Mouse (Mus musculus): Measurements from ENCODE around the gene Frs3.
A peak's percentile ranks its signal among the peaks of the same experiment; 100 is the strongest.
"Not testable (repeated sequence)": the region's sequence is repeated elsewhere in the genome, so short reads cannot be mapped to it uniquely, and the experiment has no call there.

The Frs3 gene

DNA sequence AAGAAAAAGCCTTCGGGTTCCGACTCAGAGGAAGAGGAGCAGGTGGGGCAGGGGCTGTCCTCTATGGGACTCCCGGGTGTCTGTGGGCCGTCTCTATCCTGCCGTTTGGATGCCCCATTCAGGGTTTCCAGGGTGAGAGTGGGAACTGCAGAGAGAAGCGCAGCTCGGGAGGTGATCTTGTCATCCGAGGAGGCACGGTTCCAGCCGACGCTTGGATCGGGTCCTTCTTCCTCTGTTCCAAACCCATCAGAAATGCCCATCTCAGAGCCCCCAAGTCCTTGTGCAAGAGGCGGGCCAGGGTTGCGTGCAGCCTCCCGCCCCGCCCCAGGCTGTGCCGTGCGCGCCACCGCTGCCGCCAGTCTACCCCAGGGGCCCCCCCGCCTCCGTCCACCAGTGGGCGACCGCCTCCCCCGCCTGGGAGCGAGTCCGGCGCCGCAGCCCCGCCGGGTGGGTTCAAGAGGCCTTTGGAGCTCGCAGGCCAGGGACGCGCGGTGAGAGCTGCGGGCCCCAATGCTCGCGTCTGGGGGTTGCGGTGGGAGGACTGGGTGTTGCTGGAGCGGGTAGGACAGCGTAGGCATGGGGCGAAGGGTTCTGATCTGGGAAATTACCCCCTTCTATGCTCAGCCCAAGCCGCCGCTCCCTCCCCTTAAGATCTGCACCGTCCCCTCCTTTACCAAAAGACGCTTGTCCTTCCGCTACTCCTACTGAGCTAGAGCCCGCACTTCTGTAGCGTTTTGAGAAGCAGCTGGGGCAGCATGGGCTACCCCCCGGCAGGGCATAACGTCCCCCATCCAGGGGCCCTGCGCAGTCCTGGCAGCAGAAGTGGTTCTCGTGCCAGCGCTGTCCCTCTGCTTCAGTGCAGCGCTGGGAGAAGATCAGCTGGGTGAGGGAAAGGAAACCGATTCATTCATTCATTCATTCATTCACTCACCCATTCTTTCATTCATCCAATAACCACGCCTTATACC, at the start of gene Frs3:
Gene Frs3, plus strand, starts transcription at position 423 of the 968 bp plus-strand sequence.
- DNase-seq (ENCODE audit: low read depth), result peak; percentile 46

- no peak for DNase-seq (ENCODE audit: low read depth)
These were observed 45.8 kb upstream of the Frs3 start for GRCm38 (mm10) chr17:47642992-47643391.

GRCm38 (mm10) chr17:47646683-47647082, 42.1 kb upstream of the Frs3 start:
- peak; percentile 84 for DNase-seq (ENCODE audit: low read depth)

- no peak for DNase-seq (ENCODE audit: low read depth)
These were observed 39.9 kb upstream of the Frs3 start for GRCm38 (mm10) chr17:47648966-47649365.

DNA sequence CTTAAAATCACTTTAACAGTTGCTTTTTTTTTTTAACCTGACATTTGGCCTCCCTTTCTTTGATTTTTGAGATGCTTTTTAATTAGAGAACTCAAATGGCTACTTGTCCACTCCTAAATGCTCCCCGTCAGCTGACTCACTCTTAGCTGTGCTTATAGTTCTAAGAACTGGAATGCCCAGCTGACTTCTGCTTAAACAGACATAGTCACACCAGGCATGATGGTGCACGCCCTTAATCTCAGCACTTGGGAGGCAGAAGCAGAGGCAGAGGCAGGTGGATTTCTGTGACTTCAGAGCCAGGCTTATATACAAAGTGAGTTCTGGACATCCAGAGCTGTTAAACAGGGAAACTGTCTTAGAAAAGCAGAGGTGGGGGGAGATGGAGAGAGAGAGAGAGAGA, 36.9 kb upstream of the Frs3 start:
- no peak for DNase-seq (ENCODE audit: low read depth)

- not testable (repeated sequence) for DNase-seq (ENCODE audit: low read depth)
These were observed 34.5 kb upstream of the Frs3 start for GRCm38 (mm10) chr17:47654346-47654745.

- DNase-seq (ENCODE audit: low read depth), result no peak
These were observed 33.1 kb upstream of the Frs3 start for GRCm38 (mm10) chr17:47655697-47656096.

- DNase-seq (ENCODE audit: low read depth), result no peak
These were observed 30.9 kb upstream of the Frs3 start for GRCm38 (mm10) chr17:47657901-47658300.

- DNase-seq (ENCODE audit: low read depth), result no peak
These were observed 30.0 kb upstream of the Frs3 start for GRCm38 (mm10) chr17:47658741-47659243.

- no peak for DNase-seq (ENCODE audit: low read depth)
These were observed 25.7 kb upstream of the Frs3 start for GRCm38 (mm10) chr17:47663009-47663713.

GRCm38 (mm10) chr17:47664474-47664873, 24.4 kb upstream of the Frs3 start:
- DNase-seq (ENCODE audit: low read depth), result no peak

DNA sequence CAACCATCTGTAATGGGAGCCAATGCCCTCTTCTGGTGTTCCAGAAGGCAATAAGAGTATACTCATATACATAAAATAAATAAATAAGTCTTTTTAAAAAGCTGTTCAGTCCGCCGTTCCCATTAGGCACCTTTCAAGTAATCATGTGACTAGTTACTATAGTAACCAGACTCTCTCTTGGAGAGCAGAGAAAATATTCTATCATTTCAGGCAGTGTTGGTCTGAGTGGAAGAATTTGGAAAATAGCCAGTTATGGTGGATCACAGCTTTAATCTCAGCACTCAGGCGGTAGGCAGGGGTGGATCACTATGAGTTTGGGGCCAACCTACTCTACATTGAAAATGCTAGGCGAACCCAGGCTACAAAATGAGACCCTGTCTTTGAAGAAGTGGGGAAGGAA, 19.7 kb upstream of the Frs3 start:
- no peak for DNase-seq (ENCODE audit: low read depth)

DNA sequence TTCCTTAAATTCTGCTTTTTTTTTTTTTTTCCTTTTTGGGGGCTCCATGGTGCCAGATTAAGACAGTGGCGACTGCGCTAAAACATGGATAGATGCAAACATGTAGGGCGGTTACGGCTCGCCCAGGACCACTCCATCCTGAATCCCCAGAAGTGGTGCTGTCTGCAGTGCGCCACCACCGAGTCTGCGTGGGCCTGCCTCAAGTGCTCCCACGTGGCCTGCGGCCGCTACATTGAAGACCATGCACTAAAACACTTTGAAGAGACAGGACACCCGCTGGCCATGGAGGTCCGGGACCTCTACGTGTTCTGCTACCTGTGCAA, 16.9 kb upstream of the Frs3 start:
- DNase-seq (ENCODE audit: low read depth), result no peak

DNA sequence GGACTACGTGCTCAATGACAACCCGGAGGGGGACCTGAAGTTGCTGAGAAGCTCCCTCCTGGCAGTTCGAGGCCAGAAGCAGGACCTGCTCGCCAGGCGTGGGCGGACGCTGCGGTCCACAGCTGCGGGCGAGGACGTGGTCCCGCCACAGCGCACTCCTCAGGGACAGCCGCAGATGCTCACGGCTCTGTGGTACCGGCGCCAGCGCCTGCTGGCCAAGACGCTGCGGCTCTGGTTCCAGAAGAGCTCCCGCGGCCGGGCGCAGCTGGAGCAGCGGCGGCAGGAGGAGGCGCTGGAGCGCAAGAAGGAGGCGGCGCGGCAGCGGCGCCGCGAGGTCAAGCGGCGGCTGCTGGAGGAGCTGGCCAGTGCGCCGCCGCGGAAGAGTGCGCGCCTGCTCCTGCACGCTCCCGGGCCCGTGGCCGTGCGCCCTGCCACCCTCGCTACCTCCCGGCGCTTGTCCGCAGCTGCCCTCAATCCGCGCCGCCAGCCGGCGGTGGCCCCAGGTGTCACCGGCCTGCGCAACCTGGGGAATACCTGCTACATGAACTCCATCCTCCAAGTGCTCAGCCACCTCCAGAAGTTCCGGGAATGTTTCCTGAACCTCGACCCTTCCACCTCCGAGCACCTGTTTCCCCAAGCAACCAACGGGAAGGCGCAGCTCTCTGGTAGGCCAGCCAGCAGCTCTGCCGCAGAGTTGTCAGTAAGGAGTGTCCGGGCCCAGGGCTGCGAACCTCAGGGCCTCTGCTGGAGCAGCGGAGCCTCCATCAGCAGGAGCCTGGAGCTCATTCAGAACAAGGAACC, 16.3 kb upstream of the Frs3 start:
- no peak for DNase-seq (ENCODE audit: low read depth)

DNA sequence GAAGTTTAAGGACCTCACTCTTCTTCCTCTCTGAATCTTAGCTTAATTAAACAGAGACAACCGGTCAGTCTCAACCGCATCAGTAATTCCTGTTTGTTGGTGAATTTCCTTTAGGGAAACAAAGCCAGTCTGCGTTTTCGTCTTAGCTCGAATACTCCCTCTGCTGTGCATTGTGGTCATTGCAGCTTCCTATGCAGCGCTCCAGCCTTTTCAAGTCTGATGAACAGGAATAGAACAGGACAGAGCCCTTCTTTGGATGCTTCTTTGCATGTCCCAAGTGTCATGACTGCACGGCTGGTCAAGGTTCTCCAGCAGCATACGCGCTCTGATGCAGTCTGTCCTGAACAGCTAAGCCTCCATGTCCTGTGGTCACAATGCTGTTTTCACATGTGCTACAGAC, 12.2 kb upstream of the Frs3 start:
- DNase-seq (ENCODE audit: low read depth), result peak; percentile 65

DNA sequence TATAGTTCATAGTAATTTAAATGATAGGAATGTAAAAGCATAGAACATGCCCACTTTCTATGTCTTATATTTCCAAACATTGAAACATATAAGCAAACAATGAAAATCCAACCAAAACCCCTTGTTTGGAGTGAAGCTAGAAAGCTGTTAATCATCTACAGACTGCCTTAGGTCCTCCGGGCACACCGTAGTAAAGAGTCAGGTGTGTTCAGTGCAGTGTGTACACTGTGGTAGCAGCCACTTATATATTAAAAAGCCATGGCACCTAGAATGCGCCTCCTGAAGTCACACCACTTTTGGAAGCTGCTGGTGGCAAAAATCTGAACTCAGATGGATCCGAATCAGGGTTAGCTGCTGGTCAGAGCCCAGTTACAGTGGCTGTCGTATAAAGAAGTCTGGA, 10.6 kb upstream of the Frs3 start:
- no peak for DNase-seq (ENCODE audit: low read depth)

DNA sequence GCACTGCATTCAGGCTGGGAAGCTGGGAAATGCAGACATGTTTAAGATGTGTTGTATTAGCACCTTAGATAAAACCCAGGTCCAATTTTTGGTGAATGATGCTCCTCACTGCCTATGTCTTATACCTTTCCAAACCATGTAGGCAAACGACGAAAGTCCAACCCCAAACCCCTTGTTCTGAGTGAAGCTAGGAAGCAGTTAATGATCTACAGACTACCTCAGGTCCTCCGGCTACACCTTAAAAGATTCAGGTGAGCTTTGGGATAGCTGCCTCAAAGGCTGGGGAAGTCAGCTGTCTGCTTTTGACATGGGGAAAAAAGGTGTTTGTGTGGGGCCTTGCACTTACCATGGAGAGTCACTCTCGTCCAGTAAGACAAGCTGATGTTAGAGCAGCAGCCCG, 10.1 kb upstream of the Frs3 start:
- no peak for DNase-seq (ENCODE audit: low read depth)

DNA sequence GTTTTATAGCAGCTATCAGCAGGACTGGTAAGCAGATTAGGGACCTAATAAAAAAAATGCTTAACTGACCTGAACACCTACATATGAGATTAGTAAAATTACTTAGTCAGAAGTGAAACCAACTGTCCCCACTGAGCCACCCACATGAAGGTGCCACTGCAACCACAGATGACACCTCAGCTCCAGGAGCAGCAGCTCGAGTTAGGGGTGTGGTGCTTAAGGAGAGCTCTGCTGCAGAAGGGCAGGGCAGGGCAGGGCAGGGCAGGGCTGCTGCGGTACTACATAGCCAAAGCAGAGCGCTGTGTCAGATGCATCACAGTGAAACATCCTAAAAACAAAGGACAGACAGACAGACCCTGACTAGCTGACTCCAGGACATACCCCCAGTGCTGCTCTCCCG, 6.0 kb upstream of the Frs3 start:
- no peak for DNase-seq (ENCODE audit: low read depth)

- peak; percentile 96 for DNase-seq (ENCODE audit: low read depth)
These were observed 1.2 kb upstream of the Frs3 start for GRCm38 (mm10) chr17:47687409-47688343.

GRCm38 (mm10) chr17:47688344-47688607, 554 bp upstream of the Frs3 start, which contains the start of gene Tomm6:
Gene Tomm6 (minus strand): TSS chr17:47688386.
- DNase-seq (ENCODE audit: low read depth), result no peak

- DNase-seq (ENCODE audit: low read depth), result no peak
These were observed 1.1 kb downstream of the Frs3 start for GRCm38 (mm10) chr17:47689894-47690293.

Measured in c-Kit-positive CD71-negative TER-119-negative erythroid progenitor cells, embryonic 14.5 days (primary cell).